Mouse (Mus musculus) gonadal fat pad, adult 2 months (tissue): ENCODE measurements around the gene 4930412O13Rik. TPM values are rescaled to one million over a fixed set of nuclear protein-coding genes. Genes with fewer than 3 reads are reported as not detected.

Source experiments
- DNase-seq: peaks from one replicate; pipeline ENCODE4 v3.0.0-alpha.2; 2012; ENCODE audit warnings: low read depth
- polyA plus RNA-seq: library from polyadenylated mRNA; depleted of rRNA; stranded (reverse); fragments of >200 nt; gene quantifications from 2 replicates; pipeline ENCODE4 v1.2.3, GENCODE M21; 2012; rRNA removed

The 4930412O13Rik gene
- polyA plus RNA-seq = 3.6 and 4.0 TPM in 2 replicates

GRCm38 (mm10) chr2:9881051-9881591, at the start of gene 4930412O13Rik:
Gene 4930412O13Rik (plus strand): TSS chr2:9881252.
- DNase-seq = no peak

GRCm38 (mm10) chr2:9833712-9834111, 47.3 kb upstream of the 4930412O13Rik start:
- no peak for DNase-seq

GRCm38 (mm10) chr2:9835195-9835594, 45.9 kb upstream of the 4930412O13Rik start:
- DNase-seq = no peak

- no peak for DNase-seq
These were observed 28.0 kb upstream of the 4930412O13Rik start for GRCm38 (mm10) chr2:9852851-9853576.

GRCm38 (mm10) chr2:9855861-9856260, 25.2 kb upstream of the 4930412O13Rik start:
- no peak for DNase-seq

- DNase-seq = no peak
These were observed 20.4 kb upstream of the 4930412O13Rik start for GRCm38 (mm10) chr2:9860698-9861097.

- no peak for DNase-seq
These were observed 13.8 kb upstream of the 4930412O13Rik start for GRCm38 (mm10) chr2:9867092-9867825.

GRCm38 (mm10) chr2:9871141-9871716, 9.8 kb upstream of the 4930412O13Rik start:
- DNase-seq = no peak

GRCm38 (mm10) chr2:9871798-9872197, 9.3 kb upstream of the 4930412O13Rik start:
- no peak for DNase-seq

- no peak for DNase-seq
These were observed 8.4 kb upstream of the 4930412O13Rik start for GRCm38 (mm10) chr2:9872682-9873081.

GRCm38 (mm10) chr2:9873757-9874156, 7.3 kb upstream of the 4930412O13Rik start:
- no peak for DNase-seq

- no peak for DNase-seq
These were observed 6.4 kb upstream of the 4930412O13Rik start for GRCm38 (mm10) chr2:9874467-9875219.

- DNase-seq = no peak
These were observed 5.8 kb upstream of the 4930412O13Rik start for GRCm38 (mm10) chr2:9875220-9875619.

- no peak for DNase-seq
These were observed 5.2 kb upstream of the 4930412O13Rik start for GRCm38 (mm10) chr2:9875676-9876357.

- no peak for DNase-seq
These were observed 4.3 kb upstream of the 4930412O13Rik start for GRCm38 (mm10) chr2:9876621-9877325.

- DNase-seq = no peak
These were observed 3.7 kb upstream of the 4930412O13Rik start for GRCm38 (mm10) chr2:9877326-9877690.

- DNase-seq = no peak
These were observed 3.0 kb upstream of the 4930412O13Rik start for GRCm38 (mm10) chr2:9877966-9878563.

- DNase-seq = no peak
These were observed 2.4 kb upstream of the 4930412O13Rik start for GRCm38 (mm10) chr2:9878564-9879081.

GRCm38 (mm10) chr2:9879092-9879491, 2.0 kb upstream of the 4930412O13Rik start:
- no peak for DNase-seq

- no peak for DNase-seq
These were observed 1.6 kb upstream of the 4930412O13Rik start for GRCm38 (mm10) chr2:9879493-9879892.
